Mouse (Mus musculus): ENCODE data around the gene Crk. TPM values are rescaled to one million over a fixed set of nuclear protein-coding genes. Genes with fewer than 3 reads are reported as not detected.

The Crk gene
- polyA plus RNA-seq, 1 experiment from 2014 or later = 117 TPM

DNA sequence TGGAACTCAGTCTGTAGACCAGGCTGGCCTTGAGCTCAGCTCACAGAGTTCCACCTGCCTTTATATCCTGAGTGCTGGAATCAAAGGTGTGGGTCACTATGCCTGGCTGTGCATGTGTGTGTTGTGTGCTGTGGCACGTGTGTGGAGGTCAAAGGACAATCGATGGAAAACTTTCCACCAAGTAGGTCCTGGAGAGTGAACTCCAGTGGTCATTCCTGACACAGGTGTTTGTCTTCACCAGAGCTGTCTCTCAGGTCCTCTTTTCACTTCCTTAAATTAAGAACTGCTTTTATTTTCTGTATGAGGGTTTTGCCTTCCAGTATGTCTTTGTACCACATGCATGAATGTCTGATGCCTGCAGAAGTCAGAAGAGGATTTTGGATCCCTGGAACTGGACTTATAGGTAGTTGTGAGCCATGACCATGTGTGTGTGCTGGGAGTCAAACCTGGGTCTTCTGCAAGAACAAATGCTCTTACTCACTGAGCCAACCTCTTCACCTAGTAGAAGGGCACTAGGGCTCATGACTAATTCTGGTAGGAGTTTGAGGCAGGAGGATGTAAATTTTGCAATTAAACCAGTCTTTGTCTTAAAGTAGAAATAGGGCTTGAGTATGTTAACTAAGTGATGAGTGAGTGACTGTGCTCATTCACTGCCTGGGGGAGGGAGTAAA lies 58.9 kb downstream of the Crk start:
- Histone ChIP-seq H3K9ac (no peak overlapping the region), H3K36me3 (replicated peaks) (no peaks in the 10 kb centered on the region), H3K27me3 (replicated peaks) (no peaks in the 10 kb centered on the region), H3K4me2 (no peak overlapping the region), H3K4me1 (peaks cover 55% of the 10 kb centered on the region), H3K9me3 (no peaks in the 10 kb centered on the region), H3K27ac (no peak overlapping the region), H3K4me3 (no peak overlapping the region)
- ATAC-seq (replicated peaks) = no peak
- 86% methylated on average over 2 of the region's 2 CpGs for WGBS

DNA sequence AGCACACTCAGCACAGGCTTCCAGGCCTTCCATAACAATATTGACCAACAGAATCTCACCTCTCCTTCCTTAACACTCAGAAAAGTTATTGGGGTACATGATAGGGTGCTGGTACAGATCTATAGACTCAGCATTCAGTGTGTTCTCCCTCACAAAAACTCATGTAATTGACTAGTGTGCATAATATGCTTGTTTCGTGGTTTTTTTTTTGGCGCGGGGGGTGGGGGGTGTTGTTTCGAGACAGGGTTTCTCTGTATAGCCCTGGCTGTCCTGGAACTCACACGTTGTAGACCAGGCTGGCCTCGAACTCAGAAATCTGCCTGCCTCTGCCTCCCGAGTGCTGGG lies 59.4 kb downstream of the Crk start:
- 96% methylated on average over 7 of the region's 7 CpGs for WGBS
- Histone ChIP-seq H3K4me1 (peaks cover 55% of the 10 kb centered on the region), H3K27ac (no peak overlapping the region), H3K36me3 (replicated peaks) (no peaks in the 10 kb centered on the region), H3K9ac (no peak overlapping the region), H3K27me3 (replicated peaks) (no peaks in the 10 kb centered on the region), H3K4me3 (no peak overlapping the region), H3K4me2 (no peak overlapping the region), H3K9me3 (no peaks in the 10 kb centered on the region)
- ATAC-seq (replicated peaks) = no peak

DNA sequence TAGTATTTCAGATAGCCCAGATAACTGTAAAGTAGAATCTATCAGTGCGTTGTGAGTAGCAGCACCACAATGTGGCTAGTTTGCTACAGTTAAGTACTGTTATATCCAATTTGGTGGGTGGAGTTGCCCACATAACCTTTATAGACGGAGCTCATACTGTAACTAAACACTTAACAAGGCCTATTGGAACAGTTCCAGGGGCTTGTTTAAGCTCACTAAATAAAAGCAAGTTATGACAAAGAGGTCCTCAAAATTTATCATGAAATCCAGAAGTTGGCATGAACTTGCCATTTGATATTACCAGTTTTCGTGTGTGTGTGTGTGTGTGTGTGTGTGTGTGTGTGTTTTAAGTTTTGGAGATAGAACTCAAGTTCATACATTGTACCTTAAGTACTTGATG lies 61.1 kb downstream of the Crk start:
- Histone ChIP-seq H3K9me3 (no peaks in the 10 kb centered on the region), H3K36me3 (replicated peaks) (no peaks in the 10 kb centered on the region), H3K4me2 (no peak overlapping the region), H3K4me3 (no peak overlapping the region), H3K4me1 (peaks cover 48% of the 10 kb centered on the region), H3K9ac (no peak overlapping the region), H3K27ac (no peak overlapping the region), H3K27me3 (replicated peaks) (no peaks in the 10 kb centered on the region)
- no peak for ATAC-seq (replicated peaks)
- WGBS = 71% methylated on average over 3 of the region's 3 CpGs

DNA sequence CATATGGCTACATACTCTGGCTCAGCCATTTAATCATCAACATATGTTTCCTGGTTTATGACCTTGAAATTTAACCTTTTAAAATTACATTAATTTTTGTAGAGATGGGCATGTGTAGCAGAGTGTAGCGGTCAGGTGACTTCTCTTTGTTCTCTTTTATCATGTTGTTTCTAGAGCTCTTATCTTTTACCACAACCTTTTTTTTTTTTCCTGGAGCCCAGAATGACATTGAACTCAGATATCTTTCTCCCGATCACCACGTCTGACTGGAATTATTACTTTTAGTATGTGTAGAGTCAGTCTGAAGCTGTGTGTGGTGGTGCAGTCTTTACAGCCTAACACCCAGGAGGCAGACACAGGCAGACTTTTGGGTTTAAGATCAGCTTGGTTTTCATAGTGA lies 62.6 kb downstream of the Crk start:
- no peak overlapping the region for H3K27ac ChIP-seq
- ATAC-seq (replicated peaks) = no peak
- no peaks in the 10 kb centered on the region for H3K9me3 ChIP-seq
- H3K36me3 ChIP-seq (replicated peaks) = no peaks in the 10 kb centered on the region
- no peaks in the 10 kb centered on the region for H3K27me3 ChIP-seq (replicated peaks)
- 82% methylated on average over 3 of the region's 3 CpGs for WGBS
- H3K4me3 ChIP-seq = no peak overlapping the region
- no peak overlapping the region for H3K9ac ChIP-seq
- H3K4me2 ChIP-seq = no peak overlapping the region
- H3K4me1 ChIP-seq = peaks cover 44% of the 10 kb centered on the region

DNA sequence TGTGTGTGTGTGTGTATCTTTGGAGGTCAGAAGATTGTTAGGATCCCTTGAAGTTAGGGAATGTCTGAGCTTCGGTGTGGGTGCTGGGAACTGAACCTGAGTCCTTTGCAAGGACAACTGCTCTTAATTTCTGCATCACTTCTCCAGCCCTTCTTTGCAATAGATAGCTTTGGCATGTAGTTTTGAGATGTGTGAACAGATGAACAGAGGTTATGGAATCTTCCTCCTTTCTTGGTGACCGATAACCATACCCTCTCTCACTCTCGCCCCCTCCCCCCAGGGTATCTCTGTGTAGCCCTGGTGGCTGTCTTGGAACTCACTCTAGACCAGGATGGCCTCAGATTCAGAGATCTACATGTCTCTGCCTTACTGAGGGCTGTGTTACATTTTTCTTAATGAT lies 65.7 kb downstream of the Crk start:
- peaks cover 48% of the 10 kb centered on the region for H3K4me1 ChIP-seq
- no peaks in the 10 kb centered on the region for H3K27me3 ChIP-seq (replicated peaks)
- no peaks in the 10 kb centered on the region for H3K9me3 ChIP-seq
- H3K4me2 ChIP-seq = no peak overlapping the region
- no peak overlapping the region for H3K9ac ChIP-seq
- ATAC-seq (replicated peaks) = no peak
- 96% methylated on average over 3 of the region's 3 CpGs for WGBS
- 0 out of 2 replicates have a peak, but pooled peaks cover 3% of the 10 kb centered on the region for H3K36me3 ChIP-seq (replicated peaks)
- H3K27ac ChIP-seq = no peak overlapping the region
- no peak overlapping the region for H3K4me3 ChIP-seq

DNA sequence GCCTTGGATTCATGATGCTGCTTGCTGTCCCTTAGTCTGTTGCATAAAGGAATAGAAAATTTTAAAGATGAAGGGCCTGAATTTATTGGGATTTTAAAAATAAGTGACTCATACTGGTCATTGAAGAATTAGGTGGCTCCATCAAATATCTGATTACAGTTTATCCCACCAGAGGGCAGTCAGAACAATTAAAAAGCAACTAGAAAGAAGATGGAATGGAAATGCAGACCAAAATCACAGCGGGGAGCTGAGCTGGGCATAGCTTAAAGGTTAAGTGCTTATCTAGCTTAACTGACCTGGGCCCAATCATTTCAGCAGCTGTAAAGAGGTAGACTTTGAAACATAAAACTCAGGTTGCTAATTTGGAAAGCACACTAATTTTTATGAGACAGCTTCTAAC lies 71.5 kb downstream of the Crk start:
- no peaks in the 10 kb centered on the region for H3K9me3 ChIP-seq
- no peak overlapping the region for H3K27ac ChIP-seq
- H3K27me3 ChIP-seq (replicated peaks) = no peaks in the 10 kb centered on the region
- peaks cover 51% of the 10 kb centered on the region for H3K4me1 ChIP-seq
- no peak for ATAC-seq (replicated peaks)
- WGBS = 56% methylated on average over 1 of the region's 1 CpGs
- no peak overlapping the region for H3K9ac ChIP-seq
- no peak overlapping the region for H3K4me3 ChIP-seq
- H3K4me2 ChIP-seq = no peak overlapping the region
- 0 out of 2 replicates have a peak, but pooled peaks cover 3% of the 10 kb centered on the region for H3K36me3 ChIP-seq (replicated peaks)

DNA sequence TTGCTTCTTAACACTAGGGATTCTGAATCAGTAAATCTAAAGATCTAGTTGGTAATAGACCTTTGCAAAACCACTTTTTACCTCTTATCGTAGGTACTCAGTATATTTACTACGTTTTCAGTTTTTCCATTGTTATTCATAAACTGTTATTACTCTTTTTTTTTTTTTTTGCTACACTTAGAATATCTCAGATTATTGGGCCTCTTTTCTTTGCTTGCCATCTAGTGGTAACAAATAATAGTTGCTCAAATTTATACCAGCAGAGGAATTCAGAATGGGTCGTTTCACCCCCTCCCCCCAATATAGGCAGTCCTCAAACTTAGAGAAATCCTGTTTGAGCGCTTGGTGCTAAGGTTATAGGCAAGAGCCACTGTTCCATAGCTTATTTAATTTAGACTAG lies 72.0 kb downstream of the Crk start:
- Histone ChIP-seq H3K4me1 (peaks cover 49% of the 10 kb centered on the region), H3K27ac (no peak overlapping the region), H3K4me2 (no peak overlapping the region), H3K27me3 (replicated peaks) (no peaks in the 10 kb centered on the region), H3K4me3 (no peak overlapping the region), H3K36me3 (replicated peaks) (peaks cover 7% of the 10 kb centered on the region; the same call in 1 of the 2 replicates), H3K9me3 (no peaks in the 10 kb centered on the region), H3K9ac (no peak overlapping the region)
- 77% methylated on average over 4 of the region's 4 CpGs for WGBS
- no peak for ATAC-seq (replicated peaks)

Other genes with a start within 250 kb of the Crk start
- gene Serpinf2, start 239.7 kb upstream of the Crk start, polyA plus RNA-seq (2015; fragmentation: Nextera tagmentation; extraction: Ambion mirVana) = 0.37 TPM in 1 of 2 replicates, not detected in the other
- 8.4 and 8.7 TPM in 2 replicates for gene Wdr81, start 224.5 kb upstream of the Crk start, polyA plus RNA-seq (2015; fragmentation: Nextera tagmentation; extraction: Ambion mirVana)
- 2.2 and 2.8 TPM in 2 replicates for gene Tlcd2, start 217.5 kb upstream of the Crk start, polyA plus RNA-seq (2015; fragmentation: Nextera tagmentation; extraction: Ambion mirVana)
- gene Prpf8, start 192.4 kb upstream of the Crk start, polyA plus RNA-seq (2015; fragmentation: Nextera tagmentation; extraction: Ambion mirVana) = 54.8 and 56.4 TPM in 2 replicates
- gene Rilp, start 169.2 kb upstream of the Crk start, polyA plus RNA-seq (2015; fragmentation: Nextera tagmentation; extraction: Ambion mirVana) = 1.9 and 2.0 TPM in 2 replicates
- 4.6 and 5.2 TPM in 2 replicates for gene Scarf1, start 165.7 kb upstream of the Crk start, polyA plus RNA-seq (2015; fragmentation: Nextera tagmentation; extraction: Ambion mirVana)
- gene Slc43a2, start 147.6 kb upstream of the Crk start, polyA plus RNA-seq (2015; fragmentation: Nextera tagmentation; extraction: Ambion mirVana) = 17.7 and 20.2 TPM in 2 replicates
- gene Pitpna, start 91.2 kb upstream of the Crk start, polyA plus RNA-seq (2015; fragmentation: Nextera tagmentation; extraction: Ambion mirVana) = 103 and 116 TPM in 2 replicates
- gene Inpp5k, start 48.3 kb upstream of the Crk start, polyA plus RNA-seq (2015; fragmentation: Nextera tagmentation; extraction: Ambion mirVana) = 45.1 and 47.0 TPM in 2 replicates
- gene Myo1c, start 28.8 kb upstream of the Crk start, polyA plus RNA-seq (2015; fragmentation: Nextera tagmentation; extraction: Ambion mirVana) = 9.4 and 9.8 TPM in 2 replicates
- 1,262 and 1,349 TPM in 2 replicates for gene Ywhae, start 53.6 kb downstream of the Crk start, polyA plus RNA-seq (2015; fragmentation: Nextera tagmentation; extraction: Ambion mirVana)
- gene Doc2b, start 116.8 kb downstream of the Crk start, polyA plus RNA-seq (2015; fragmentation: Nextera tagmentation; extraction: Ambion mirVana) = 3.7 and 4.3 TPM in 2 replicates

All from midbrain, embryonic 15.5 days (tissue).